Mouse (Mus musculus) erythroblast, adult 5-6 weeks (primary cell): ENCODE data around the gene Dnajc27. TPM values are rescaled to one million over a fixed set of nuclear protein-coding genes. Genes with fewer than 3 reads are reported as not detected.

Source experiments
- ATAC-seq: replicated peaks from 2 replicates; pipeline ENCODE4 v1.8.0; 2016; ENCODE audit warnings: moderate number of reproducible peaks, mild to moderate bottlenecking, moderate TSS enrichment, inconsistent platforms; ENCODE audit not compliant: poor library complexity, low FRiP score, severe bottlenecking
- total RNA-seq, 2 experiments: library from RNA; stranded (forward) in 1 of 2; stranded (reverse) in 1 of 2; fragments of 150-400 nt in 1 of 2; fragments of 200-764, 138-1000 nt in 1 of 2; gene quantifications; 2 replicates each; pipeline versions ENCODE4 v1.2.3 to v1.2.4; 2015 to 2017; ENCODE audit warnings: low replicate concordance in 2 of 2

The Dnajc27 gene
- total RNA-seq, 2 experiments from 2014 or later, result 0.26 to 0.96 TPM

DNA sequence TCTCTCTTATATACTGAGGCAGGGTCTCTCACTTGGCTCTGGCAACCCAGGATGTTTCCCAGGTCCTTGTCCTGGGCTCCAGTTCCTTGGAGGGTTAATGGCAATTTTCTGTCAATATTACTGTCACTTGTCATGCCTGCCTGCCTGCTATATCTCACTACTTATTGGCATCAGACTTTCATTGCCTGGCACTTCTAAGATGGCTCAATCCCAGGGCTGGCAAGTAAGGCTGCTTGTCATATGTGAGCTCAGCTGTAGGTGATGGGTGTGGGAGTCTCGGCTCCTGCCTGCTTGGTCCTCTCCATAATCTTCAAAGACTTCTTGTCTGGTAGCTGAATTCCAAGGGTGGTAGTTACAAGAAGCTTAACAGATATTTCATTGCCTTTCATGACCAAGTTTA lies 4.3 kb upstream of the Dnajc27 start:
- ATAC-seq, result no peak

DNA sequence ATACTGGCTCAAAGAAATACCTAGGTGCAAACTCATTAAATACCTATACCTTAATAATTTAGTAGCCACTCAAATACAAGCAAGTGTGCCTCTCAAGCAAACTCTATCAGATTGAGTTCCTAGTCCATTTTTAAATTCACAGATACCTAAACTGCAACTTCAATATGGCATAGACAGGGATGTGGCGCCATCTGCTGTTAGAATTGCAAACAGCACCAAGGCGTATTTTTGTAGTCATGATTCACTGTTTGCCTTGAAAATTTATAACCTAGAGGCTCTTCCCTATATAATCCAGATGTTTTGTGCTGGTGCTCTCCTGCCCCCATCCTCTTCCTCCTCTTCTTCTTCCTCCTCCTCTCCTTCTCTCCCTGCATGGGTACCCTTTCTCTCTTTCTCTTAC lies 2.1 kb upstream of the Dnajc27 start:
- ATAC-seq, result no peak

DNA sequence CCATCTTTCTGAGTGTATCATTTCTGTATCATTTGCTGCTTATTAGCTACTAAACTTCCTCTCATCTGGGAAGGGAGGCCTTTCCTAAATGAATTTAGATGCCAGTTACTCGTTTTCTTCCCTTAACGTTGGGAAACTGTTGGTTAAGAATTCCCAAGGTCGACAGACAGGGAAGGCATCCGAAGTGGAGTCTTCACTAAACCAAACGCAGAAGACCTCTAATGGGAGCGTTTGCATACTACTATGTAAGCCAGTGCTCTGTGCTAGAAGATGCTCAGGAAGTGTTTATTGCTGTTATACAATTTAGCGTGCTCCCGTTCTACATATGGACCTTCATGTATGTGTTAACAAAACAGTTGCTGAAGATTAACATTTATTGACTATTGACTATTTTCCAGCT lies 1.1 kb downstream of the Dnajc27 start:
- no peak for ATAC-seq

DNA sequence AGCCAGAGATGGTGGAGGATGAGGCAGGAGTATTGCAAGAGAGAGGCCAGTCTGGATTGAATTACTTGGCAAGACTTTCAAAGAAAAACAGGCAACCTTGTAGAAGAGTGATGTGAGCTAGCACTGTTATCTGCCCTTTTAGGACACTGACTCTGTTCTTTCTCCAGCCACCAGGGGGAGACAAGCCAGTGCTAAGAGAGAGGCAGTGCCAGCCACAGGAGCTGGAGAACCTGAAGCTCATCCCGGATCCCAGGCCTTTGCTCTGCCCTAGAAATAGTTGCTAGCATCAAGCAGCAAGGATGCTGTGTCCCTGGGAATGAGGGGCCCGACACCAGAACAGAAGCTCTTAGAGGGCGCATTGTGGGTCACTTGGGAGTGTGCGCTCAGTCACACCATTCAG lies 25.0 kb downstream of the Dnajc27 start:
- peak; percentile 62; the same call in 1 of the 2 replicates for ATAC-seq

DNA sequence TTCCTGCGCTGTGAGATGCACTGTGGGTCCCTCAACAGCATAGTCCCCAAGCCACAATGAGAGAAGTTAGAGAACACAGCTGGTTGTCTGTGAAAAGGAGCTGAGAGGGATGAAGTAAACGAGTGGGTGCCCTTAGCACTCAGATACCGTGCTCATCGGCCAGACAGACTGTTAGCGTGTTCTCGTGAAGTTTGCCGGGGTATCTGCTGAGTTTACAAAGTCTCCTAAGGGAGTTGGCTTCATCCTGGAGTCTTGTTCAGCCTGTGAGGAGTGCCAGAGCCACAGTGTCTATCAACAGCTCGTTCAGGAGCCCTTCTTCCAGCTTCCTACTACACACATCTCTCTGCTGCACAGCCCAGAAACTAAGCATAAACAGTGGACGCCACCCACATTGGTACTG lies 33.7 kb downstream of the Dnajc27 start:
- no peak for ATAC-seq

DNA sequence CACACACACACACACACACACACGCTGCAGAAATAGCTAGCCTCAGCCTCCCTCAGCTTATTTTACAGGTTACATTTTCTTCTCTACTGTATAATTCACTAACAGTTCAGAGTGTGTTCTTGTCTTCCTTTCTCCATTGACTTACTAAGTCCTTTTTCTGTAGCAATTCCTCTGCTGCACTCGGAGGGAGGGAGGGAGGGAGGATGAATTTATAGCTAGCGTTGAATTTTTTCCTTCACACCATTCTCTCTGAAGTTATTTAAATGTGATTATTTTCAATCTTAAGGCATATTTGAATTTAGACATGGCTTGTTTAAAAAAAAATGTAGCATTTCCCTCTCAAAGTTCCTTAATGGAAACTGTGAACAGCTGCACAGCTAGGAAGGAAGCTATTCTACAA lies 34.8 kb downstream of the Dnajc27 start:
- ATAC-seq, result no peak

DNA sequence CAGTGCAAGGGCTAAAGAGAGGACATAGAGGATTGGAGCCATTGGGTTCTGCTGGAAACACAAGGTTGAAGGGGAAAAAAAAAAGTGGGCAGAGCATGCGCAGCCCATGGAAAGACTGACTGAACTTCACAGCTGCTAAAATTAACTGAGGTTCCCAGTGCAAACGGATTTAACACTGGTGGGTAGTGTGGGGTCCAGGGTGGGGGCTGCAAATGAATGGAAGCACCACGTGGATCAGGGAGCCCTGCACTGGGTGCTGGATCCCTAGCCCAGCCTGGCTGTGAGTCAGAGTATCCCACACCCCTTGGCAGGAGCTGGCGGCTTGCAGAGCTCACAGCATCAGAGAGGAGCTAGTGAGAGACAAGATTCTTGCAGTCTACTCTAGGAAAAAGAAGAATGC lies 35.2 kb downstream of the Dnajc27 start:
- no peak for ATAC-seq

DNA sequence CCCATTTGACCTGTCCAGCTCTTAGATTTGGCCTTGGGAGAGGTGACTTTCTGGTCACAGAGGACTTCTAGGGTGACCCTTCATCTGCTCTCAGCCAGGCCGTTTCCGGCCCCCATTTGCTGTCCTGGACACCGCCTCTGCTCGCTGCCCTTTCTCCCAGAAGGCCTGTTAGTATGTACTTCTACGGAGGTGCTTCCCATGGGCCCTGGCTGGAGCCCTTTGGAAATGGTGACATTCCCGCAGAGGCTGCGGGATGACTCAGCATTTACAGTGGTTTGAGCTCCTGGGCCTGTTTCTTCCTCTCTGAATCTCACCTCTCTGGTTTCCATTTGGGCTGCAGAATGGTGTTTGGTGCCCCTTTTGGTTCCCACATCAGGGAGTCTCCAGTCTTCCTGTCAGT lies 45.0 kb downstream of the Dnajc27 start:
- ATAC-seq, result no peak

DNA sequence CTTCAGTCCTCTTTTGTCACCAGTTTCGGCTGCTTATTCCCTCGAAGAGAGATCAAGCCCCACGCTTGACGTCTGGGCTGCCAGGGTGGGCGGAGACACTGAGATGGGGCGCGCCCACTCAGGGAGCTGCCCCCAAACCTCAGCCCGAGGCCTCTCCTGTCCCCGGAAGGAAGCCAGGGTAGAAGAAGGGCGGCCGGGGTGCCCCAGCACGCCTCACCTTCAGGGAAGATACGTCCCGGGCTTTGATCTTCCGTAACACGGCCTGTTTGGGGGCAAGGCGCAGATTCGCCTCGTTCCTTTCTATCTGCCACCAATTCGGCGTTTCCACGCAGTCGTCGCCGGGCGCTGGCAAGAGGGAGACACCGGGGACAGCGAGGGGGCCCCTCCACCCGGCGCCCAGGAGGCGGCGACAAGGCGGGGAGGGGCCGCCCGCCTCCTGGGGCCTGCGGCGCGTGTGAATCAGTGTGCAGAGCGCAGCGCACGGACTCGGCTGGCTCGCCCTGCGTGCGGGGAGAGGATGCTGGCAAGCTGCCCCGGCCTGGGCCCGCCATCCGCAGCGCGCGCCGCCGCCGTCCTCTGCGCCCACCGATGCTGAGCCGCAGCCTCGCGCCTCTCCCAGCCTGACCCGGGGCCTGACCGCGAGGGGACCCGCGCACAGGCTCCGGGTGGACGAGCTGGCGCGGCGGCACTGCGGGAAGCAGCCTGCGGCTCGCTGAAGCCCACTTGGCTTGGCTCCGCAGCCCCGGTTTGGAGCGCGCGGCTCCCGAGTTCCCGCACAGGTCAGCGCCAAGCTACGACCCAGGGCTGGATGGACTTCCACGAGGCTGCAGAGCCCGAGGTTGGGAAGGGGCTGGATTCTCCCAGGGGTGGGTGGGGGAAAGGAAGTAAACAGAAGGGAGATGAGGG lies 50.8 kb downstream of the Dnajc27 start, which contains the start of gene Adcy3:
Gene Adcy3, plus strand, starts transcription at position 163 of the 906 bp plus-strand sequence.
- ATAC-seq, result no peak

DNA sequence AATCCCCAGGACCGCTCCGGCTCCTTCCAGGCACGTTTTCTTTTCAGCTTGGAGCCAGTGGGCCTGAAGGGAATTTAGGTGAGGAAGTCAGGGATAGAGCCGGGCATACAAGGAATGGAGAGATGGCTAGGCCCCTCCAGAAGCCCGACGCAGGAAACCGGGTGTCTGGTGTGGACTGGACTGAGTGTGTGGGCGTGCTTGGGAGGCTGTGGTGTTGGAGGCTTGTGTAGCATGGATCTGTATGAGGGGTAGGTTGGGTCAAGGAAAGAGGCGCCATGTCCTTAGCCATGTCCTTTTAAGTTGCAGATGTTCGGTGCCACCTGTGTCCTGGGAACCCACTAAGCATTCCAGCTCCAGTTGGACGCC lies 51.4 kb downstream of the Dnajc27 start:
- no peak for ATAC-seq

DNA sequence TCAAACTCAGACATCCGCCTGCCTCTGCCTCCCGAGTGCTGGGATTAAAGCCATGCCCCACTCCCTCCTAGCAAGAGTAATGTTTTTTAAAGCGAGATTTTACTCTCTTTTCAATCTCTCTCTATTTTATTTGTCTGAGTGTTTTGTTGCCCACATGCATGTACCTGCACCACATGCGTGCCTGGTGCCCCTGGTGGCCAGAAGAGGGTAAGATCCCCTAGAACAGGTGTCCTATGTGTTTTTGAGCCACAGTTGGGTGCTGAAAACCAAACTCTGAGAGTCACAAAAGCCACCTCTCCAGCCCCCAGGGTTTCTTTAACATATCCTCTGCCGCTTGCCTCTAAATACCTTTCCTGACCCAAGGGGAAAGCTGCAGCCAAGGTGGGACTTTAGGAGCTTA lies 60.8 kb downstream of the Dnajc27 start:
- ATAC-seq, result no peak

DNA sequence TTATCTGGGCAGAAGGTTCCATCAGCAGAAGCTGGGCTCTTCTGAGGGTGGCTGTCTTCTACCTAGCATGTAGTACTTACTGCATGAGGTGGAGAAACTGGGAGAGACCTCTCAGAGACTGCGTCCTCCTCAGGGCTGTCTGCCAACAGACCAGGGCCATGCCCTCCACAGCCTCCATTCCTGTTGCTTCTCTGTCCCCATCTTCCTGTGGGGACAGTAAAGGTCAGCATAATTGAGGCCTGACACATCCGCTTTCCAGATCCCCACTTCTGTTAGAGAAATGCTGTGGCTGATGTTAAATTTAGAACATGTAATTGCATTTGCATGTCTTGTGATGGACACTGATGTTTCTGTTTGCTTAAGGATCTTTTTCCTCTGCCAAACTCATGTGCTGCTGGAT lies 68.6 kb downstream of the Dnajc27 start:
- ATAC-seq, result no peak

DNA sequence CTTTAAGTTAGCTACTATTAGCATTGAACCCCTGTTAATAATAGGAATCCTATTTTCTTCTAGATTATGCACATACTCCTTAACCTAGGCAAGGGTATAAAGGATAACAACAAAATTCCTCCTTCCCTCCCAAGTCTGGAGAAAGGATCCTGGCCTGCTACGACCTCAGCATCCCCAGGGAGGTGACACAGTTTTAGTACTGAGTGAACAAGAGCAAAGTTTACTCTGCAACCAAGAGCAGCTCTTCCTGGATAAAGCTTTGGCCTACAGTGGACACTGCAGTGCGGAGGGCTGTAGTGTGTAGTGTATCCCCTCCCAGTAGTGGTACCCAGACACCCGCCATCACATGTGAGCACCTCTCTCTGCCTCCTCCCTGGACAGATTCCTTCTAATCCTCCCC lies 69.6 kb downstream of the Dnajc27 start:
- no peak for ATAC-seq

DNA sequence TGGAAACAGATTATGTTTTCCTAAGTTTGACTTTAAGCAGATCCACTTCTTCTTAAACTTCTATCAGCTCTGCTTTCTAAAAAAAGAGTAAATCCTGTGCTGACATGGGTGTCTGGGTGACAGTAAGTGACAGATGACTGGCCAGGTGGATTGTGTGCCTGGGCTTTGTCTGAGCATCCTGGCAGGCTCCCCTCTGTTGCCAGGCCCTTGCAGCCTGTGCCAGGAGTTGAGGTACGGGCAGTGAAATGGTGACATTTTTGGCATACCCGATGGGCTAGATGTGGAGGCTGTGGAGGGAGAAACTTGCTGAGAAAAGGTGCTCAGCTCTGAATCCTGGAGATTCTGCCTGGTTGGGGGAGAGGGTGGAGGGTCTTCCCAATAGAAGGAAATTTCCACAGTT lies 75.1 kb downstream of the Dnajc27 start:
- no peak for ATAC-seq

DNA sequence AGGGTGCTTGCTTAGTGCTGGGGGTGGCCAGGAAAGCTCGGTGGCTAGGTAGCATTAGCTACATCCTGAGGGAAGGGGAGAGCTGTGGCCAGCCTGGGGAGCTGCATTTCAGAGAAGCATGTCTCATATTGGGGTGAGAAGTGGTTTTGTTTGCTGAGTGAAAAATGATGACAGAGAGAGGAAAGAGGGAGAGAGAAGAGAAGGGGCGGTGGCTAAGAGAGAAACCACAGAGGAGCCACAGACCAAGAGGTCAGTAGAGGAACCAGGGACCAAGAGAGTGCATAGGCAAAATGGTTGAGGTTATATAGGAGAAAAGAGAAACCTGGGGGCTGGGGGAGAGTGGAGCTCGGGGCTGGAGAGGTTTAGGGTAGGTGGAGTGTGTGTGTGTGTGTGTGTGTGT lies 75.8 kb downstream of the Dnajc27 start:
- ATAC-seq, result no peak

DNA sequence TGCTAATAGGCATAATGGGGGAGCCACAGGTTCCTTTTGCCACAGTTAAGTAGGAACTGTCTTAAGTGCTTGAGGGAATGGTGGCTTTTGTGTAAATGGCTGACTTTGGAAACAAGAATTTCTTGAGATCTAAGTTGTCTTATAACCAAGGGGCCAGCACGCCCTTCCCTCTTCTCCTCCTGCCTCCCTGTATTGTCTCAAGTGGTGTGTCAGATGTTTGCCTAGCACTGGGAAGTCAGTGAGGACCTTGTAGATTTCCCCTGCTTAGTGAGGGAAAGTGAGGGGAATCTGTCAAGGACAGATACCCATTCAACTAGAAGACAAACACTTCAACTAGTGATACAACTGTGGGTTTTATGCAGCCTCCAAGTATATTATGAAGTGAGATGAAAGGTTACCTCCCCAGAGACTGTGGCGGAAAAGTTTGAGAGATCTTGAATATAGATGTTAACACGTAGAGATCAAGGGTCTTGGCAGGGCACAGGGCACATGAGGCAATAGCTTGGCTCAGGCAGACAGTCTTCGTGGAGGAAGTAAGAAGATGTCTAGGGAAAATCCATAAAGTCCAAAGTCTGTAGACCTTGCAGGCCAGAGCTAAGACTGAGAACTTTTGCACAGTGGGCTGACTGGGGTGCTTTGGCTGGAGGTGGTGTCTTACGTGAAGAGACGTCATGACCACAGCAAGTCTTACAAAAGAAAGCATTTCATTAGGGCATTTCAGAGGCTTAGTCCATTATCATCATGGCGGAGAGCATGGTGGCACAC lies 76.7 kb downstream of the Dnajc27 start:
- ATAC-seq, result no peak

Other genes starting within 250 kb of the Dnajc27 start
- not detected in 2 replicates for gene Pomc, start 127.6 kb upstream of the Dnajc27 start, total RNA-seq (2015; ENCODE audit: low replicate concordance)
- gene Pomc, start 127.6 kb upstream of the Dnajc27 start, total RNA-seq (2017; ENCODE audit: low replicate concordance), result not detected in 2 replicates
- gene Efr3b, start 43.7 kb upstream of the Dnajc27 start, total RNA-seq (2015; ENCODE audit: low replicate concordance), result not detected in 2 replicates
- 9.2 TPM in 1 of 2 replicates, not detected in the other for gene Efr3b, start 43.7 kb upstream of the Dnajc27 start, total RNA-seq (2017; ENCODE audit: low replicate concordance)
- gene Adcy3, start 50.5 kb downstream of the Dnajc27 start, total RNA-seq (2015; ENCODE audit: low replicate concordance), result 0.38 and 2.3 TPM in 2 replicates
- 0.42 and 5.3 TPM in 2 replicates for gene Adcy3, start 50.5 kb downstream of the Dnajc27 start, total RNA-seq (2017; ENCODE audit: low replicate concordance)
- 0.42 and 3.7 TPM in 2 replicates for gene Ptrhd1, start 151.4 kb downstream of the Dnajc27 start, total RNA-seq (2015; ENCODE audit: low replicate concordance)
- 1.3 and 1.5 TPM in 2 replicates for gene Ptrhd1, start 151.4 kb downstream of the Dnajc27 start, total RNA-seq (2017; ENCODE audit: low replicate concordance)
- 4.8 and 6.3 TPM in 2 replicates for gene Cenpo, start 151.7 kb downstream of the Dnajc27 start, total RNA-seq (2015; ENCODE audit: low replicate concordance)
- gene Cenpo, start 151.7 kb downstream of the Dnajc27 start, total RNA-seq (2017; ENCODE audit: low replicate concordance), result 13.0 and 22.8 TPM in 2 replicates